Mouse (Mus musculus) forebrain, embryonic 10.5 days (tissue): ENCODE measurements around the gene Tcf7l1. TPM values are rescaled to one million over a fixed set of nuclear protein-coding genes. Genes with fewer than 3 reads are reported as not detected.

ENCODE experiments used
- DNase-seq: peaks from one replicate; pipeline ENCODE4 v3.0.0-alpha.2; 2017; ENCODE audit warnings: low spot score; ENCODE audit errors: extremely low spot score
- H3K27ac ChIP-seq: fragments of 300-500 bp; sonication (generic); 2 replicates; pipeline ENCODE4 v1.5.1; 2016; ENCODE audit warnings: mild to moderate bottlenecking
- H3K27me3 ChIP-seq: fragments of 300-500 bp; sonication (generic); 2 replicates; pipeline ENCODE4 v1.6.1; 2016; ENCODE audit warnings: mild to moderate bottlenecking; ENCODE audit not compliant: poor library complexity, severe bottlenecking
- H3K36me3 ChIP-seq: fragments of 300-500 bp; sonication (generic); replicated peaks from 2 replicates; pipeline ENCODE4 v1.6.1; 2016; ENCODE audit warnings: mild to moderate bottlenecking, moderate library complexity
- H3K4me1 ChIP-seq: fragments of 300-500 bp; sonication (generic); 2 replicates; pipeline ENCODE4 v1.6.1; 2016
- H3K4me3 ChIP-seq: fragments of 300-500 bp; sonication (generic); 2 replicates; pipeline ENCODE4 v1.5.1; 2016; ENCODE audit warnings: mild to moderate bottlenecking, moderate library complexity
- H3K9me3 ChIP-seq: fragments of 300-500 bp; sonication (generic); 2 replicates; pipeline ENCODE4 v1.6.1; 2016; ENCODE audit warnings: mild to moderate bottlenecking, moderate library complexity
- WGBS: fragments of 180-500 bp; shearing (Covaris S2); methylation state at CpG from one replicate; pipeline ENCODE4 v1.1.7; 2016; 5-methylcytosine and 5-hydroxymethylcytosine counted together
- polyA plus RNA-seq: library from polyadenylated mRNA; unstranded; fragments of >200 nt; fragmentation: Nextera tagmentation; extraction: Ambion mirVana; gene quantifications from 2 replicates; pipeline ENCODE4 v1.2.1, GENCODE M21; 2016

Tcf7l1 gene
- polyA plus RNA-seq, 1 experiment from 2014 or later: 33.8 TPM

GRCm38 (mm10) chr6:72600216-72600615 is 188.8 kb downstream of the Tcf7l1 start:
- H3K9me3 ChIP-seq: no peaks in the 10 kb centered on the region
- H3K27ac ChIP-seq: no peak overlapping the region
- 80% methylated on average over 6 of the region's 6 CpGs for WGBS
- DNase-seq: no peak
- H3K4me1 ChIP-seq: peaks cover 23% of the 10 kb centered on the region
- no peaks in the 10 kb centered on the region for H3K27me3 ChIP-seq
- H3K36me3 ChIP-seq: peaks cover 19% of the 10 kb centered on the region
- H3K4me3 ChIP-seq: no peak overlapping the region

- H3K4me3 ChIP-seq: peak overlapping the region; percentile 72
- peaks cover 23% of the 10 kb centered on the region for H3K4me1 ChIP-seq
- peaks cover 6% of the 10 kb centered on the region; the same call in 1 of the 2 replicates for H3K36me3 ChIP-seq
- DNase-seq: no peak
- H3K27ac ChIP-seq: peak overlapping the region; percentile 82
- H3K27me3 ChIP-seq: no peaks in the 10 kb centered on the region
- 54% methylated on average over 12 of the region's 12 CpGs for WGBS
- no peaks in the 10 kb centered on the region for H3K9me3 ChIP-seq
Observed at GRCm38 (mm10) chr6:72598791-72599557, 190.1 kb downstream of the Tcf7l1 start.

GRCm38 (mm10) chr6:72597956-72598753 is 190.9 kb downstream of the Tcf7l1 start, which contains the start of the genes Elmod3 and Retsat:
Gene Elmod3, minus strand, starts transcription at chr6:72598413.
Gene Retsat, plus strand, starts transcription at chr6:72598475.
- H3K4me3 ChIP-seq: peak within 1 kb of the TSS; percentile 72
- DNase-seq: peak; percentile 89
- H3K27ac ChIP-seq: peak within 1 kb of the TSS; percentile 82
- H3K27me3 ChIP-seq: no peaks in the 10 kb centered on the region
- peaks cover 23% of the 10 kb centered on the region for H3K4me1 ChIP-seq
- no peaks in the 10 kb centered on the region for H3K36me3 ChIP-seq
- 2% methylated on average over 38 of the region's 38 CpGs for WGBS
- no peaks in the 10 kb centered on the region for H3K9me3 ChIP-seq

GRCm38 (mm10) chr6:72597083-72597874 is 191.8 kb downstream of the Tcf7l1 start:
- 67% methylated on average over 13 of the region's 13 CpGs for WGBS
- Histone ChIP-seq H3K4me3 (peak overlapping the region; percentile 72), H3K27ac (peak overlapping the region; percentile 82; the same call in 1 of the 2 replicates)

GRCm38 (mm10) chr6:72593914-72594313 is 195.1 kb downstream of the Tcf7l1 start:
- Histone ChIP-seq H3K27ac (no peak overlapping the region), H3K4me3 (no peak overlapping the region), H3K27me3 (no peaks in the 10 kb centered on the region), H3K36me3 (no peaks in the 10 kb centered on the region), H3K4me1 (peaks cover 19% of the 10 kb centered on the region), H3K9me3 (no peaks in the 10 kb centered on the region)
- no peak for DNase-seq
- WGBS: 69% methylated on average over 5 of the region's 5 CpGs

More at GRCm38 (mm10) chr6:72597083-72597874, 191.8 kb downstream of the Tcf7l1 start:
- no peaks in the 10 kb centered on the region for H3K9me3 ChIP-seq
- H3K4me1 ChIP-seq: peaks cover 23% of the 10 kb centered on the region
- no peaks in the 10 kb centered on the region for H3K27me3 ChIP-seq
- DNase-seq: no peak
- no peaks in the 10 kb centered on the region for H3K36me3 ChIP-seq

- no peak overlapping the region for H3K4me3 ChIP-seq
- H3K27me3 ChIP-seq: no peaks in the 10 kb centered on the region
- 80% methylated on average over 6 of the region's 6 CpGs for WGBS
- peaks cover 12% of the 10 kb centered on the region for H3K4me1 ChIP-seq
- no peaks in the 10 kb centered on the region for H3K36me3 ChIP-seq
- no peak for DNase-seq
- H3K9me3 ChIP-seq: no peaks in the 10 kb centered on the region
- no peak overlapping the region for H3K27ac ChIP-seq
Observed at GRCm38 (mm10) chr6:72593011-72593803, 195.8 kb downstream of the Tcf7l1 start.

GRCm38 (mm10) chr6:72590111-72590510 is 198.9 kb downstream of the Tcf7l1 start:
- Histone ChIP-seq H3K27me3 (no peaks in the 10 kb centered on the region), H3K4me3 (no peak overlapping the region), H3K9me3 (no peaks in the 10 kb centered on the region), H3K36me3 (no peaks in the 10 kb centered on the region), H3K4me1 (no peaks in the 10 kb centered on the region), H3K27ac (no peak overlapping the region)
- no peak for DNase-seq

- no peaks in the 10 kb centered on the region for H3K9me3 ChIP-seq
- no peak for DNase-seq
- no peak overlapping the region for H3K4me3 ChIP-seq
- H3K27ac ChIP-seq: no peak overlapping the region
- H3K36me3 ChIP-seq: no peaks in the 10 kb centered on the region; the same call in 1 of the 2 replicates
- H3K27me3 ChIP-seq: no peaks in the 10 kb centered on the region
- H3K4me1 ChIP-seq: no peaks in the 10 kb centered on the region
Observed at GRCm38 (mm10) chr6:72588307-72588706, 200.7 kb downstream of the Tcf7l1 start.

GRCm38 (mm10) chr6:72586701-72587100 is 202.4 kb downstream of the Tcf7l1 start:
- Histone ChIP-seq H3K27ac (no peak overlapping the region), H3K4me1 (peaks cover 3% of the 10 kb centered on the region; the same call in 1 of the 2 replicates), H3K27me3 (no peaks in the 10 kb centered on the region), H3K4me3 (no peak overlapping the region), H3K9me3 (no peaks in the 10 kb centered on the region), H3K36me3 (no peaks in the 10 kb centered on the region; the same call in 1 of the 2 replicates)
- DNase-seq: no peak
- WGBS: 79% methylated on average over 3 of the region's 3 CpGs

- no peaks in the 10 kb centered on the region; the same call in 1 of the 2 replicates for H3K36me3 ChIP-seq
- DNase-seq: no peak
- peaks cover 6% of the 10 kb centered on the region; the same call in 1 of the 2 replicates for H3K4me1 ChIP-seq
- H3K27ac ChIP-seq: no peak overlapping the region
- 87% methylated on average over 11 of the region's 11 CpGs for WGBS
- no peak overlapping the region for H3K4me3 ChIP-seq
- H3K27me3 ChIP-seq: no peaks in the 10 kb centered on the region
- no peaks in the 10 kb centered on the region for H3K9me3 ChIP-seq
Observed at GRCm38 (mm10) chr6:72584154-72584553, 204.9 kb downstream of the Tcf7l1 start.

- WGBS: 88% methylated on average over 4 of the region's 4 CpGs
- H3K9me3 ChIP-seq: no peaks in the 10 kb centered on the region
- H3K36me3 ChIP-seq: no peaks in the 10 kb centered on the region; the same call in 1 of the 2 replicates
- no peak overlapping the region for H3K4me3 ChIP-seq
- H3K27ac ChIP-seq: no peak overlapping the region
- DNase-seq: no peak
- H3K4me1 ChIP-seq: peaks cover 6% of the 10 kb centered on the region; the same call in 1 of the 2 replicates
- no peaks in the 10 kb centered on the region for H3K27me3 ChIP-seq
Observed at GRCm38 (mm10) chr6:72583211-72583839, 205.7 kb downstream of the Tcf7l1 start.
